13 mouse cellular contexts compared by ENCODE assay signal in the genomic region with DNA sequence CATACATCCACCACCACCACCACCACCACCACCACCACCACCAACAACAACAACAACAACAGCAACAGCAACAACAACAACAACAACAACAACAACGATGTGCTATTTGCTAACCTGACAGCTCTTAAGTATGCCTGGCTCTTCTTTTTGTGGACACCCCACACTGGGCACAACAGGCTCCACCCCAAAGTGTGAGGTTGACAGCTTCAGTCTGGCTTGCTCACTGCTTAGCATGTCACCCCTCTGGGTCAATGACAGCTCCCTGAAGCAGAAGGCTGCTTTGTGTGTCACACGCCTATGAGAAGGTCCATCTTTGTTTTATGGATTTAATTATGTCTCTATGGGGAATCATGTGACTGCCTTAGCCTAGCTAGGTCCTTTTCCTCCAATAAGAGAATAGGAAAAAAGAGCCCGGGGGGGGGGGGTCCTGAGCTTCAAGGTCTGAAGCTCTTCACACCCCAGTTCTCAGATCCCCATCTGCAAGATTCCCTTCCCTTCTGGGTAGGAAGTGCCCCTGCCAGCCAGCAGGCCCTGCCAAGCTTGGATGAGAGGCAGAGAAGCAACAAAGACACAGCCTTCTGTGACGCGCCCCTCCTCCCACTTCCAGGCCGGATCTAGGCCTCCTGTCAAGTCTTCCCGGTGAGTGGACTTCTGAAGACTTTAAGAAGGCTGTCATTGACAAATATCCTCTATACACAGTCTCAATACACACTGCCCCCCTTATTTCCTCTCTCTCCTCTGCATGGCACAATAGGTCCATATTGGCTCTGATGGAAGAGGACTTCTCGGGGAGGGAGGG. TPM values are rescaled to one million over a fixed set of nuclear protein-coding genes. Genes with fewer than 3 reads are reported as not detected.
DNase-seq lines count a peak whose midpoint lies in the region; ATAC-seq lines count a peak whose summit lies in the region.
"Had no signal": no experiment of that assay in that cellular context is flagged by ENCODE, and none has a peak within 500 bp of the region (broad histone marks: within the 10 kb centered on the region; RNA-seq: fewer than 3 reads in every experiment).

No protein-coding gene starts in this region.

- no peak overlapping the region for H3K4me2 ChIP-seq in forebrain, embryonic 12.5 days
- no peak overlapping the region for H3K4me2 ChIP-seq in midbrain, embryonic 13.5 days (replicated peaks)
- H3K4me2 ChIP-seq in hindbrain, embryonic 12.5 days (replicated peaks), result no peak overlapping the region
- no peak overlapping the region for H3K4me2 ChIP-seq in neural tube, embryonic 13.5 days

- no peaks in the 10 kb centered on the region for H3K9me3 ChIP-seq in forebrain, embryonic 12.5 days
- H3K9me3 ChIP-seq in forebrain, embryonic 10.5 days, result no peaks in the 10 kb centered on the region
- H3K9me3 ChIP-seq in midbrain, embryonic 13.5 days, result no peaks in the 10 kb centered on the region
- H3K9me3 ChIP-seq in midbrain, embryonic 10.5 days (replicated peaks), result no peaks in the 10 kb centered on the region
- no peaks in the 10 kb centered on the region for H3K9me3 ChIP-seq in hindbrain, embryonic 12.5 days (replicated peaks)
- H3K9me3 ChIP-seq in neural tube, embryonic 13.5 days, result no peaks in the 10 kb centered on the region

- H3K9ac ChIP-seq in forebrain, embryonic 12.5 days, result no peak overlapping the region
- H3K9ac ChIP-seq in midbrain, embryonic 13.5 days (replicated peaks), result no peak overlapping the region
- H3K9ac ChIP-seq in hindbrain, embryonic 12.5 days, result no peak overlapping the region
- no peak overlapping the region for H3K9ac ChIP-seq in neural tube, embryonic 13.5 days

- WGBS in forebrain, embryonic 12.5 days, result 50% methylated on average over 8 of the region's 8 CpGs
- WGBS in forebrain, embryonic 10.5 days, result 65% methylated on average over 8 of the region's 8 CpGs
- 52% methylated on average over 8 of the region's 8 CpGs for WGBS in midbrain, embryonic 13.5 days
- 60% methylated on average over 8 of the region's 8 CpGs for WGBS in midbrain, embryonic 10.5 days
- 40% methylated on average over 8 of the region's 8 CpGs for WGBS in hindbrain, embryonic 12.5 days
- WGBS in neural tube, embryonic 13.5 days, result 43% methylated on average over 8 of the region's 8 CpGs

- peaks cover 5% of the 10 kb centered on the region for H3K4me1 ChIP-seq in forebrain, embryonic 12.5 days
- H3K4me1 ChIP-seq in forebrain, embryonic 10.5 days, result peaks cover 15% of the 10 kb centered on the region
- H3K4me1 ChIP-seq in midbrain, embryonic 13.5 days (replicated peaks), result peaks cover 18% of the 10 kb centered on the region
- H3K4me1 ChIP-seq in midbrain, embryonic 10.5 days, result peaks cover 5% of the 10 kb centered on the region; the same call in 1 of the 2 replicates
- peaks cover 7% of the 10 kb centered on the region for H3K4me1 ChIP-seq in hindbrain, embryonic 12.5 days
- H3K4me1 ChIP-seq in neural tube, embryonic 13.5 days (replicated peaks), result peaks cover 15% of the 10 kb centered on the region

- H3K4me3 ChIP-seq in forebrain, embryonic 12.5 days (replicated peaks), result no peak overlapping the region
- no peak overlapping the region for H3K4me3 ChIP-seq in forebrain, embryonic 10.5 days
- H3K4me3 ChIP-seq in midbrain, embryonic 13.5 days (replicated peaks), result no peak overlapping the region
- H3K4me3 ChIP-seq in midbrain, embryonic 10.5 days, result no peak overlapping the region
- H3K4me3 ChIP-seq in hindbrain, embryonic 12.5 days, result no peak overlapping the region
- H3K4me3 ChIP-seq in neural tube, embryonic 13.5 days, result no peak overlapping the region

- no peak for DNase-seq in forebrain, embryonic 10.5 days (ENCODE audit: extremely low spot score, low spot score)
- DNase-seq in midbrain, embryonic 10.5 days (ENCODE audit: low spot score), result no peak
- DNase-seq in spleen, postnatal 4 days (ENCODE audit: low spot score in 2 of 2), result no peak
- DNase-seq: adrenal gland, postnatal 36 days; B cell, adult 2 months; kidney, adult 18-20 months had no signal

- H3K27ac ChIP-seq in forebrain, embryonic 12.5 days, result 0 out of 2 replicates have a peak overlapping the region, but pooled peaks have one; percentile 8
- H3K27ac ChIP-seq in forebrain, embryonic 10.5 days, result no peak overlapping the region
- peak overlapping the region; percentile 30; the same call in 1 of the 2 replicates for H3K27ac ChIP-seq in midbrain, embryonic 13.5 days
- H3K27ac ChIP-seq in midbrain, embryonic 10.5 days (replicated peaks), result no peak overlapping the region
- peak overlapping the region; percentile 35; the same call in 1 of the 2 replicates for H3K27ac ChIP-seq in hindbrain, embryonic 12.5 days
- H3K27ac ChIP-seq in neural tube, embryonic 13.5 days (replicated peaks), result no peak overlapping the region

- H3K27me3 ChIP-seq in forebrain, embryonic 12.5 days, result no peaks in the 10 kb centered on the region
- H3K27me3 ChIP-seq in forebrain, embryonic 10.5 days (ENCODE audit: poor library complexity, severe bottlenecking), result peaks cover 4% of the 10 kb centered on the region; the same call in 1 of the 2 replicates
- H3K27me3 ChIP-seq in midbrain, embryonic 13.5 days, result 0 out of 2 replicates have a peak, but pooled peaks cover 5% of the 10 kb centered on the region
- H3K27me3 ChIP-seq in midbrain, embryonic 10.5 days (ENCODE audit: low read depth, poor library complexity, severe bottlenecking), result peaks cover 18% of the 10 kb centered on the region
- 0 out of 2 replicates have a peak, but pooled peaks cover 2% of the 10 kb centered on the region for H3K27me3 ChIP-seq in hindbrain, embryonic 12.5 days
- H3K27me3 ChIP-seq in neural tube, embryonic 13.5 days, result no peaks in the 10 kb centered on the region

- no peaks in the 10 kb centered on the region for H3K36me3 ChIP-seq in forebrain, embryonic 12.5 days (replicated peaks)
- no peaks in the 10 kb centered on the region for H3K36me3 ChIP-seq in forebrain, embryonic 10.5 days (replicated peaks)
- no peaks in the 10 kb centered on the region for H3K36me3 ChIP-seq in midbrain, embryonic 13.5 days
- no peaks in the 10 kb centered on the region for H3K36me3 ChIP-seq in midbrain, embryonic 10.5 days
- H3K36me3 ChIP-seq in hindbrain, embryonic 12.5 days, result no peaks in the 10 kb centered on the region
- H3K36me3 ChIP-seq in neural tube, embryonic 13.5 days, result no peaks in the 10 kb centered on the region

- peak; percentile 21; the same call in 1 of the 2 replicates for ATAC-seq in forebrain, embryonic 12.5 days (ENCODE audit: low FRiP score)
- ATAC-seq in midbrain, embryonic 13.5 days, result peak; percentile 49
- ATAC-seq in hindbrain, embryonic 12.5 days (ENCODE audit: low FRiP score), result 0 out of 2 replicates have a peak, but pooled peaks have one; percentile 24
- ATAC-seq in neural tube, embryonic 13.5 days (ENCODE audit: low read depth), result peak; percentile 32; the same call in 1 of the 2 replicates
- ATAC-seq in monocyte, adult 5-6 weeks (replicated peaks; ENCODE audit: insufficient number of reproducible peaks, low FRiP score, low TSS enrichment, poor library complexity, severe bottlenecking), result no peak

RNA-seq across cellular contexts. Expression of gene Kcnip3, which starts 17.9 kb away (rescaled TPM):
- 3.8 and 4.6 TPM in 2 replicates for polyA plus RNA-seq in forebrain, embryonic 12.5 days (2016; fragmentation: Nextera tagmentation; extraction: Ambion mirVana)
- 2.1 TPM in 2 replicates for polyA plus RNA-seq in forebrain, embryonic 10.5 days (2016; fragmentation: Nextera tagmentation; extraction: Ambion mirVana)
- 4.5 and 5.5 TPM in 2 replicates for polyA plus RNA-seq in midbrain, embryonic 13.5 days (2015; fragmentation: Nextera tagmentation; extraction: Ambion mirVana)
- 1.8 and 2.6 TPM in 2 replicates for polyA plus RNA-seq in midbrain, embryonic 10.5 days (2016; fragmentation: Nextera tagmentation; extraction: Ambion mirVana)
- polyA plus RNA-seq in hindbrain, embryonic 12.5 days (2016; fragmentation: Nextera tagmentation; extraction: Ambion mirVana), result 1.4 and 3.5 TPM in 2 replicates
- polyA plus RNA-seq in neural tube, embryonic 13.5 days (2015; fragmentation: Nextera tagmentation; extraction: Ambion mirVana), result 3.1 and 3.9 TPM in 2 replicates
- 3.9 to 25.7 TPM (median 6.4 TPM) in 3 replicates for total RNA-seq in monocyte, adult 5-6 weeks (2017)

RNA-seq across cellular contexts. Expression of gene Prom2, which starts 37.3 kb away (rescaled TPM):
- polyA plus RNA-seq in forebrain, embryonic 12.5 days (2016; fragmentation: Nextera tagmentation; extraction: Ambion mirVana), result 0.26 and 0.41 TPM in 2 replicates
- 1.0 and 1.4 TPM in 2 replicates for polyA plus RNA-seq in forebrain, embryonic 10.5 days (2016; fragmentation: Nextera tagmentation; extraction: Ambion mirVana)
- polyA plus RNA-seq in midbrain, embryonic 13.5 days (2015; fragmentation: Nextera tagmentation; extraction: Ambion mirVana), result not detected in 2 replicates
- polyA plus RNA-seq in midbrain, embryonic 10.5 days (2016; fragmentation: Nextera tagmentation; extraction: Ambion mirVana), result 0.28 and 0.43 TPM in 2 replicates
- polyA plus RNA-seq in hindbrain, embryonic 12.5 days (2016; fragmentation: Nextera tagmentation; extraction: Ambion mirVana), result 0.42 and 0.77 TPM in 2 replicates
- not detected in 2 replicates for polyA plus RNA-seq in neural tube, embryonic 13.5 days (2015; fragmentation: Nextera tagmentation; extraction: Ambion mirVana)
- total RNA-seq in monocyte, adult 5-6 weeks (2017), result not detected in 3 replicates
- total RNA-seq: megakaryocyte progenitor cell, adult 5-6 weeks had no signal
- polyA plus RNA-seq: heart, embryonic 14.5 days had no signal

RNA-seq across cellular contexts. Expression of gene Fahd2a, which starts 59.6 kb away (rescaled TPM):
- polyA plus RNA-seq in forebrain, embryonic 12.5 days (2016; fragmentation: Nextera tagmentation; extraction: Ambion mirVana), result 24.9 and 25.4 TPM in 2 replicates
- polyA plus RNA-seq in forebrain, embryonic 10.5 days (2016; fragmentation: Nextera tagmentation; extraction: Ambion mirVana), result 20.5 and 23.8 TPM in 2 replicates
- 36.1 and 37.6 TPM in 2 replicates for polyA plus RNA-seq in midbrain, embryonic 13.5 days (2015; fragmentation: Nextera tagmentation; extraction: Ambion mirVana)
- 23.0 and 27.7 TPM in 2 replicates for polyA plus RNA-seq in midbrain, embryonic 10.5 days (2016; fragmentation: Nextera tagmentation; extraction: Ambion mirVana)
- 29.4 and 30.8 TPM in 2 replicates for polyA plus RNA-seq in hindbrain, embryonic 12.5 days (2016; fragmentation: Nextera tagmentation; extraction: Ambion mirVana)
- 24.7 and 32.5 TPM in 2 replicates for polyA plus RNA-seq in neural tube, embryonic 13.5 days (2015; fragmentation: Nextera tagmentation; extraction: Ambion mirVana)
- 6.5 to 14.6 TPM (median 7.1 TPM) in 3 replicates for total RNA-seq in monocyte, adult 5-6 weeks (2017)

Comparison
In these comparisons a context has a peak if more than half of its experiments do, and no peak if none do; other contexts are left out.
1. H3K27ac ChIP-seq: peak in forebrain, embryonic 12.5 days (single experiment), midbrain, embryonic 13.5 days (single experiment) and hindbrain, embryonic 12.5 days (single experiment); none in forebrain, embryonic 10.5 days (single experiment), midbrain, embryonic 10.5 days (single experiment) and neural tube, embryonic 13.5 days (single experiment).